Mouse (Mus musculus) liver, embryonic 14 days (tissue): ENCODE measurements around the gene Ybx2. TPM values are rescaled to one million over a fixed set of nuclear protein-coding genes. Genes with fewer than 3 reads are reported as not detected.

Experiments
- polyA plus RNA-seq: library from polyadenylated mRNA; depleted of rRNA; stranded (reverse); fragments of >200 nt; gene quantifications from 2 replicates; pipeline ENCODE4 v1.2.3, GENCODE M21; 2012; rRNA removed

The Ybx2 gene
- polyA plus RNA-seq: 0.15 and 0.21 TPM in 2 replicates

GRCm38 (mm10) chr11:69935137-69935879, at the start of gene Ybx2:
Gene Ybx2 (plus strand): TSS chr11:69935796.

GRCm38 (mm10) chr11:69895291-69895690, 40.3 kb upstream of the Ybx2 start, which contains the start of gene Acap1:
Gene Acap1 (minus strand): TSS chr11:69895539.

DNA sequence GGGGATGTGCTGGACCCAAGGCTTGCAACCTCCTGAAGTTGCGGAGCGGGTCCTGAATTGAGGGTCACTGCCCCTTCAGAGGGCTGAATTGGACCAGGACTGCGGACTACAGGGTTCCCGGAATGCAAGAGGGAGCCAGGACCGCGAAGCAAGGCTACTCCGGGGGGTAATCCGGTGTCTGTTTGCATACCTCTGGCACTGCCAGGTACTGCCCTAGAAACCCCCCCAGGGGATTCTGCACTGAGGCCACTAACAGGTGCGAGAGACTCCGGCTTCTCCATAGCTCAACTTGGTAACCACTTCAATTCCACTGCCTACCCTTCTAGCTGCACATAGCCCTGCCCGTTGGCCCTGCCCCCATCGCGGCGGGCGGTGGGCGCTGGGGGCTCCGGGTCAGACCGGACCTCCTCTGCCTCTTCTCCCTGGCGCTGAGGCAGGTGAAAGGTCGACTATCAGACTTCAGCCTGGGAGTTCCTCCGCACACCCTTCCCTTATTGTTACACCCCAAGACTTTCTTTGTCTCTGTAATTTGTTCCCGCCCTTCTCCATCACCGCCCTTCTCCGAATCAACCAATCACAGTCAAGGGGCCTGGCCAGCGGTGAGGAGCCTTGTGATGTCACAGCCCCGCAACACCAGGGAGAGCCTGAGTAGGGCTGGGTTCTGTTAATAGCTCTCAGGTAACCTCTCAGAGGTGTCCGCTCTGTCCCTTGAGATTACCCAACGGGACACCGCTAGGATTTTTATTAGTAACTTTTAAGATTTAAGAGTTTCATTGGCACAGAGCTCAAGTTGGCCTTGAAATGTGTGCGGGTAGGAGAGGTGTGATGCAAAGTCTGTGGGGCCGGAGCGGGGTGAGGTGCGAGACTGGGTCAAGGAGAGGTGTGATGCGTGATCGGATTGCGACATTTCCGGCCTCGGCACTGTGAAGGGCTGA, 34.9 kb upstream of the Ybx2 start, which contains the start of the genes 2810408A11Rik and Neurl4:
TSS of gene 2810408A11Rik (minus strand) at position 517 of the 935 bp plus-strand sequence.
TSS of gene Neurl4 (plus strand) at position 602 of the 935 bp plus-strand sequence.

GRCm38 (mm10) chr11:69913554-69914371, 21.8 kb upstream of the Ybx2 start, which contains the start of gene Gps2:
Gene Gps2 (plus strand): TSS chr11:69913888.

DNA sequence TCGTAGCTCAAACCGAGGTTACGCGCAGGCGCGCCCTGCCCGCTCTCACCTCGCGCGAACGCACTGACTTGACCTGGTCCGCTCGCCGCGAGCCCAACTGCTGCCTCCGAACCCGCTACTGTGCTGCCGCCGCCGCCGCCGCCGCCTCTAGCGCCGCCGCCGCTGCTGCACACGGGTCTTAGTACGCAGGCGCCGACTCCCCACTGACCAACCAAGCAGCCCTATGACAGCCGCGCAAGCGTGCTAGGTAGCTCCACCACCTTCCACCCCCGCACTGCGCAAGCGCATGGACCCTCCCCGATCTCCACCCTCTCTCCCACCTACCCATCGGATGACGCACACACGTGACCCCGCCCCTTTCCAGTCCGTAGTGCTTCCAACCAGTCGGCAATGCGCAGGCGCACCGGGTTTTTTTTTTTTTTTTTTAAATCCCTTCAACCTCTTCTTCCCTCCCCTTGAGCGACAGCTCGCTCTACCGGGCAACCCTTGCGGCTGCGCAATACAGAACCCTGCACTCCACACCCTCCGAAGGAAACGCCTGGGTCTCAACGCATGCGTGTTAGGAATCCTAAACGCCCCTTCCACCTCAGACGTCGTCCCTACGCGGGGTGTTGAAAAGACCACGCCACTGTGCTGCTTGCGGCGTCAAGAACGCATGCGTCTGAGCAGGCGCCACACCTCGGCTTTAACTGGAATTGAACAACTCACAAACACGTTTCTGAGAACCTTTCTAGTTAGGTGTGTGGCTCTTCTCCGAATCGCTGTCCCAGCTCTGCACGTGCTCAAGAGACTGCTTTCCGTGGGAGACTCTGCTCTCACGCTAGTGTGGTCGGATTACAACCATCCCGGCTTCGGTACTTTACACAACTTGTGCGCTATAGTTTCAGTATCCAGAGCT, 14.2 kb upstream of the Ybx2 start, which contains the start of gene Eif5a:
TSS of gene Eif5a (minus strand) at position 845 of the 898 bp plus-strand sequence.

DNA sequence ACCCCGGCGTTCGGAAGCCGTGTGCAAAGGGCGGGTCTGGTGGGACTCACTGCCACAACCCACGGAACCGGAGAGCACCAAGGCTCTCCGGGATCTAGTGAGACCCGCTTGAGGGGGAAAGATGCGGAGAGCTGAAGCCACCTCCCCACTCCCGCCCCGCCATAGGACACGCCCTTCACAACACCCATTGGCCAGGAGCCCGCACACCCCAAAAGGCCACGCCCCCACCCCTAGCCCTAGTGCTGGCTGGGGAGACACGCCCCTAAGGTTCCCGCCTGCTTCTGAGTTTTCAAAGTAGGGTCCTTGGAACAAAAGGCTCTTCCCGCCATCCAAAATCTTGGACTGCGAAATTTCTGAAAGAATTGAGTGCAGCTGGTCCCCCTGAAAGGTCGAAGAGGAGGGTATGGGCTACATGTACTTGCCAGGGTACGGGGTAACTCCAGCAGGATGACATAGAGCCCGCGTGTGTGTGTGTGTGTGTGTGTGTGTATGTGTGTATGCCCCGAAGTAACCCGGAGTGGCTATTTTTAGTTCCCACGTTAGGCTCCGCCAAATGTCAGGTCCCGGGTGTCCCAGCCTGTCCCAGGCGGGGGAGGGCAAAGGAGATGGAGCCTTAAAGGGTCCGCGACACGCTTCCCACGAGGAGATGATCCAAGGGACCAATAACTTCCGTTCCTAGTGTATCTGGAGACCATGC, 12.6 kb downstream of the Ybx2 start, which contains the start of gene Slc2a4:
TSS of gene Slc2a4 (minus strand) at position 123 of the 697 bp plus-strand sequence.

GRCm38 (mm10) chr11:69964650-69965270, 29.2 kb downstream of the Ybx2 start, which contains the start of gene Cldn7:
Gene Cldn7 (plus strand): TSS chr11:69964779.

GRCm38 (mm10) chr11:69981141-69981762, 45.7 kb downstream of the Ybx2 start, which contains the start of gene Ctdnep1:
Gene Ctdnep1 (plus strand): TSS chr11:69981156.

DNA sequence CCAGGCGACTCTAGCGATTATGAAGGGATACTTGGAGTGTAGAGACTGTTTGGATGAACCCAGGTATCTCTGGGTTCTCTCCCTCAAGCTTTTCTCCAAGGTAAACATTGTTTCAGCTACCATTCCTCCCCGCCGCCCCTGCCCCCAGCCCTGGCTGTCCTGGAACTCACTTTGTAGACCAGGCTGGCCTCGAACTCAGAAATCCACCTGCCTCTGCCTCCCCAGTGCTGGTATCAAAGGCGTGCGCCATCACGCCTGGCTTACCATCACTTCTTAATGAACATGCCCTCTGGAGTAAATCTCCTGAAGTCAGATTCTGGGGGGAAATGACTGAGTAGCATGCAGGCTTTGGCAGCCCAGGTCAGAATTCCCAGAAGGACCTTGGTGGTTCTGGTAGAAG, 46.6 kb downstream of the Ybx2 start, which contains the start of gene Elp5:
TSS of gene Elp5 (minus strand) at position 293 of the 400 bp plus-strand sequence.

Other genes starting within 250 kb of the Ybx2 start
- 3.4 and 3.8 TPM in 2 replicates for gene Tnfsf12, start 239.9 kb upstream of the Ybx2 start, polyA plus RNA-seq
- 0.77 and 0.86 TPM in 2 replicates for gene Tnfsfm13, start 239.7 kb upstream of the Ybx2 start, polyA plus RNA-seq
- gene Polr2a, start 177.2 kb upstream of the Ybx2 start, polyA plus RNA-seq: 12.7 and 15.6 TPM in 2 replicates
- 0.03 TPM in 1 of 2 replicates, not detected in the other for gene Slc35g3, start 173.8 kb upstream of the Ybx2 start, polyA plus RNA-seq
- 1.2 and 1.5 TPM in 2 replicates for gene Zbtb4, start 169.9 kb upstream of the Ybx2 start, polyA plus RNA-seq
- 0.69 and 1.5 TPM in 2 replicates for gene Chrnb1, start 139.9 kb upstream of the Ybx2 start, polyA plus RNA-seq
- 0.40 and 0.51 TPM in 2 replicates for gene Fgf11, start 133.9 kb upstream of the Ybx2 start, polyA plus RNA-seq
- gene Tmem102, start 130.2 kb upstream of the Ybx2 start, polyA plus RNA-seq: 0.24 and 0.25 TPM in 2 replicates
- not detected in 2 replicates for gene Gm39566, start 120.5 kb upstream of the Ybx2 start, polyA plus RNA-seq
- gene Spem2, start 117.3 kb upstream of the Ybx2 start, polyA plus RNA-seq: not detected in 2 replicates
- gene Spem1, start 113.6 kb upstream of the Ybx2 start, polyA plus RNA-seq: not detected in 2 replicates
- gene Nlgn2, start 98.0 kb upstream of the Ybx2 start, polyA plus RNA-seq: 2.1 and 2.2 TPM in 2 replicates
- gene Tmem256, start 97.3 kb upstream of the Ybx2 start, polyA plus RNA-seq: 155 and 183 TPM in 2 replicates
- 16.2 and 19.8 TPM in 2 replicates for gene Plscr3, start 89.4 kb upstream of the Ybx2 start, polyA plus RNA-seq
- 1.2 and 1.3 TPM in 2 replicates for gene Tnk1, start 77.1 kb upstream of the Ybx2 start, polyA plus RNA-seq
- not detected in 2 replicates for gene Tmem95, start 57.8 kb upstream of the Ybx2 start, polyA plus RNA-seq
- 0.76 and 0.89 TPM in 2 replicates for gene Kctd11, start 54.4 kb upstream of the Ybx2 start, polyA plus RNA-seq
- 2.7 and 3.3 TPM in 2 replicates for gene Acap1, start 40.3 kb upstream of the Ybx2 start, polyA plus RNA-seq
- 0.40 and 0.53 TPM in 2 replicates for gene 2810408A11Rik, start 34.8 kb upstream of the Ybx2 start, polyA plus RNA-seq
- gene Neurl4, start 34.7 kb upstream of the Ybx2 start, polyA plus RNA-seq: 16.6 and 20.3 TPM in 2 replicates
- gene Gps2, start 21.9 kb upstream of the Ybx2 start, polyA plus RNA-seq: 75.3 and 87.1 TPM in 2 replicates
- gene Eif5a, start 13.8 kb upstream of the Ybx2 start, polyA plus RNA-seq: 866 and 1,005 TPM in 2 replicates
- gene Slc2a4, start 12.4 kb downstream of the Ybx2 start, polyA plus RNA-seq: 13.7 and 15.5 TPM in 2 replicates
- gene Cldn7, start 29.0 kb downstream of the Ybx2 start, polyA plus RNA-seq: 1.4 and 2.3 TPM in 2 replicates
- gene Ctdnep1, start 45.4 kb downstream of the Ybx2 start, polyA plus RNA-seq: 30.6 and 33.9 TPM in 2 replicates
- 41.7 and 49.0 TPM in 2 replicates for gene Elp5, start 46.7 kb downstream of the Ybx2 start, polyA plus RNA-seq
- 131 and 138 TPM in 2 replicates for gene Gabarap, start 55.3 kb downstream of the Ybx2 start, polyA plus RNA-seq
- 16.3 and 17.2 TPM in 2 replicates for gene Phf23, start 60.0 kb downstream of the Ybx2 start, polyA plus RNA-seq
- 3.2 and 4.6 TPM in 2 replicates for gene Dvl2, start 64.8 kb downstream of the Ybx2 start, polyA plus RNA-seq
- gene Acadvl, start 79.6 kb downstream of the Ybx2 start, polyA plus RNA-seq: 38.0 and 43.1 TPM in 2 replicates
- 2.0 TPM in 2 replicates for gene Dlg4, start 81.1 kb downstream of the Ybx2 start, polyA plus RNA-seq
- gene Asgr1, start 118.3 kb downstream of the Ybx2 start, polyA plus RNA-seq: 1.9 and 2.0 TPM in 2 replicates
- gene Asgr2, start 156.8 kb downstream of the Ybx2 start, polyA plus RNA-seq: 9.6 and 12.5 TPM in 2 replicates
- gene Mgl2, start 194.5 kb downstream of the Ybx2 start, polyA plus RNA-seq: 1.5 and 1.9 TPM in 2 replicates
- 0.20 and 0.33 TPM in 2 replicates for gene Clec10a, start 220.4 kb downstream of the Ybx2 start, polyA plus RNA-seq